Mouse (Mus musculus) left cerebral cortex, postnatal 14 days (tissue): ENCODE measurements at regions not wholly inside any gene's neighbourhood (a gene's known extent, or its start where the extent isn't known, plus 50 kb on each side); places are given as distances from the start of the nearest gene placed in this dataset.

Source experiments
- DNase-seq, 2 experiments: peaks; one replicate each; pipeline ENCODE4 v3.0.0; 2021 to 2022; ENCODE audit warnings: low spot score in 2 of 2, mixed read lengths in 1 of 2
- intact Hi-C: fragments of 180-260 bp; cut with DNase I; formaldehyde crosslinking; loops from one replicate; pipeline ENCODE4 v1.15.1; 2025

GRCm38 (mm10) chr11:111671865-111672264 lies 605.9 kb downstream of the Kcnj2 start:
- no peak for DNase-seq
- intact Hi-C loops: no loop called here

- intact Hi-C loops: no loop called here
Observed at GRCm38 (mm10) chr11:111675673-111676072, 609.7 kb downstream of the Kcnj2 start.

GRCm38 (mm10) chr11:111682341-111682740 lies 616.4 kb downstream of the Kcnj2 start:
- DNase-seq: no peak
- intact Hi-C loops: no loop called here

More at GRCm38 (mm10) chr11:111675673-111676072, 609.7 kb downstream of the Kcnj2 start:
- DNase-seq: no peak

- intact Hi-C loops: no loop called here
- no peak for DNase-seq
Observed at GRCm38 (mm10) chr11:111683909-111684308, 617.9 kb downstream of the Kcnj2 start.

- DNase-seq: no peak
- intact Hi-C loops: no loop called here
Observed at GRCm38 (mm10) chr11:111687769-111688168, 621.8 kb downstream of the Kcnj2 start.

GRCm38 (mm10) chr11:111688186-111688860 lies 622.4 kb downstream of the Kcnj2 start:
- DNase-seq: no peak
- intact Hi-C loops: no loop called here

- DNase-seq: no peak
- intact Hi-C loops: no loop called here
Observed at GRCm38 (mm10) chr11:111689899-111690298, 623.9 kb downstream of the Kcnj2 start.

GRCm38 (mm10) chr11:111691512-111691911 lies 625.5 kb downstream of the Kcnj2 start:
- intact Hi-C loops: no loop called here
- no peak for DNase-seq

GRCm38 (mm10) chr11:111696668-111697067 lies 630.7 kb downstream of the Kcnj2 start:
- no peak for DNase-seq
- intact Hi-C loops: no loop called here

GRCm38 (mm10) chr11:111699862-111700261 lies 633.9 kb downstream of the Kcnj2 start:
- peak; percentile 47 to 56 for DNase-seq
- intact Hi-C loops: no loop called here

GRCm38 (mm10) chr11:111706882-111707281 lies 640.9 kb downstream of the Kcnj2 start:
- no peak for DNase-seq
- intact Hi-C loops: no loop called here

- DNase-seq: no peak
- intact Hi-C loops: no loop called here
Observed at GRCm38 (mm10) chr11:111715401-111715800, 649.4 kb downstream of the Kcnj2 start.

- intact Hi-C loops: no loop called here
- no peak for DNase-seq
Observed at GRCm38 (mm10) chr11:111722276-111722675, 656.3 kb downstream of the Kcnj2 start.

- intact Hi-C loops: no loop called here
- DNase-seq: no peak
Observed at GRCm38 (mm10) chr11:111728148-111728547, 662.2 kb downstream of the Kcnj2 start.

- DNase-seq: no peak
- intact Hi-C loops: no loop called here
Observed at GRCm38 (mm10) chr11:111732096-111732495, 666.1 kb downstream of the Kcnj2 start.

- intact Hi-C loops: no loop called here
- DNase-seq: no peak
Observed at GRCm38 (mm10) chr11:111735446-111735845, 669.5 kb downstream of the Kcnj2 start.

- intact Hi-C loops: no loop called here
- no peak for DNase-seq
Observed at GRCm38 (mm10) chr11:111735961-111736360, 670.0 kb downstream of the Kcnj2 start.

- no peak for DNase-seq
- intact Hi-C loops: no loop called here
Observed at GRCm38 (mm10) chr11:111743356-111743755, 677.4 kb downstream of the Kcnj2 start.

- intact Hi-C loops: no loop called here
- no peak for DNase-seq
Observed at GRCm38 (mm10) chr11:111747262-111747946, 681.4 kb downstream of the Kcnj2 start.

GRCm38 (mm10) chr11:111747947-111748322 lies 682.0 kb downstream of the Kcnj2 start:
- intact Hi-C loops: no loop called here
- DNase-seq: no peak

GRCm38 (mm10) chr11:111748496-111748895 lies 682.5 kb downstream of the Kcnj2 start:
- intact Hi-C loops: no loop called here

More at GRCm38 (mm10) chr11:111748496-111748895, 682.5 kb downstream of the Kcnj2 start:
- no peak for DNase-seq
